Mouse (Mus musculus) gastrocnemius, postnatal 10 days (tissue): ENCODE results near the gene Swt1. TPM values are rescaled to one million over a fixed set of nuclear protein-coding genes. Genes with fewer than 3 reads are reported as not detected.
"Not testable (repeated sequence)": the region's sequence is repeated elsewhere in the genome, so short reads cannot be mapped to it uniquely, and the experiment has no call there.

Source experiments
- DNase-seq: peaks from one replicate; pipeline ENCODE4 v3.0.0; 2021; ENCODE audit warnings: mixed read lengths
- total RNA-seq, 2 experiments: library from RNA; stranded (reverse); gene quantifications; 2 replicates each; pipeline ENCODE4 v1.2.3; 2021

Swt1 gene
- total RNA-seq, 2 experiments from 2014 or later, result 6.2 to 8.6 TPM

DNA sequence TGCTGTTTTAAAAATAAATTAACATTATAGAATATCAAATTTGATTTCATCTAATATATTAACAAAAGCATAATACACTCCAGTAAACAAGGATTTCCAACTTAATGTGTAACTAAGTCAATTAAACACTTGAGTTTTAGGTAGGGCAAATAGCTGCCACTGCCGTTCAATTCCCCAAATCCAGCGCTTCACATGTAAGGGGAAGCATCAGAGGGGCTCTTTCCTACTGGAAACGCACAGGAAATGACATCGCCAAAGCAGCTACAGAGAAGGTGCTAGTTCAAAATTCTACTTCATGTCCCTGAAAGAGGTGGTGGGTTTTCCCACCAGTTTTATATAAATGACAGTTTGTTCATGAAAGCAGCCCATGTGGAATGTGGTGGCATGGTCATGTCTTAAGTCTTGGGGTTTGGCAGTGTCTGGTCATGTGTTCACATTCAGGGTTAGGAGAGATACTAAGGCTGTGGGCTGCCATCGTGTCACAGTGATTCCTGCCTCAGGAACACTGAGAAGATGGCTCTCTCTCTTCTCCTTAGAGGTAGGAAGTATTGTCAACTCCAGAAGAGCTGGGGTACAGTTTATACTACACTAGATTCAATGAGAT is 60.4 kb downstream of the Swt1 start:
- DNase-seq, result no peak

DNA sequence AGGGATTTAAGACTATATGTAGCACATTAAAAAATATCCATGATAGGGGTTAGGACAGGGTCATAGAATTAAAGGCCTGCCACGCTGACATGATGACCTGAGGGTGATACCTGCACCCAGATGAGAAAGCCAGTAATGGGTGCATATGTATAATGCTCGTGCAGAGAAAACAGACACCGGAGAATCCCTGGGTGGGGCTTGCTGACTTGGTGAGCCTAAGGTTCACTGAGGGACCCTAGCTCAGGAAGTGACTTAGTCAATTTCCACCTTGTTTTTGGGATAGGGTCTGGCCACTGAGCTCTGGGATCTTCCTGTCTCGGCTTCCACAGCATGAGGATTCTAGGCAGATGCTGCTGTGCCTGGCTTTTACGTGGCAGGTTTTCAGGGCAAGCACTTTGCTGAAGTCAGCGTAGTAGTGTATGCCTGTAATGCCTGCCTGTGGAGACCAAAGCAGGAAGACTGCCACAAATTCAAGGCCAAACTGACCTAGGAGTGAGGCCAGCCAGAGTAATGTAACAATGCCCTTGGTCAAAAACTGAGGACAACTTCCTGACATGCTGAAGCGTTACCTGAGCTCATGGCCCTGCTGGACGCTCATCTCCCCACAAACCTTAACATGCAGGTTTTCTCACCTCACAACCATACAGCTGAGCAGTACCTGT is 61.2 kb downstream of the Swt1 start:
- DNase-seq, result no peak

DNA sequence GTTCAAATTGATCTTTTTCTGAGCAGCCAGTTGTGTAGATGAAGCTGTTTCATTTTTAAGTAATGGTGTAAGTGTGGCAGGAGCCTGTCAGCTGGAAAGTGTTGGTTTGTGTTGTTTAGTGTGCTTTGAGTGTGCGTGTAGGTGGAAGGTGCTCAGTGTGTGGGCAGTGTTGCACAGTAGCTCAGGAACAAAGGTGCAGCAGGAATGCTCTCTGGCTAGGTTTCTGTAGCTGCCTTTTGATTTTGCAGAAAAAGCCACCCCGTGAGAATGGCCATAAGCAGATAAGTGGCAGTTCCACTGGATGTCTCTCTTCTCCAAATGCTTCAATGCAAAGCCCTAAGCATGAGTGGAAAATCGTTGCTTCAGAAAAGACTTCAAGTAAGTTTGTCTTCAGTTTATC is 68.9 kb downstream of the Swt1 start:
- no peak for DNase-seq

- no peak for DNase-seq
Observed at GRCm38 (mm10) chr1:151355994-151356393, 72.3 kb downstream of the Swt1 start.

DNA sequence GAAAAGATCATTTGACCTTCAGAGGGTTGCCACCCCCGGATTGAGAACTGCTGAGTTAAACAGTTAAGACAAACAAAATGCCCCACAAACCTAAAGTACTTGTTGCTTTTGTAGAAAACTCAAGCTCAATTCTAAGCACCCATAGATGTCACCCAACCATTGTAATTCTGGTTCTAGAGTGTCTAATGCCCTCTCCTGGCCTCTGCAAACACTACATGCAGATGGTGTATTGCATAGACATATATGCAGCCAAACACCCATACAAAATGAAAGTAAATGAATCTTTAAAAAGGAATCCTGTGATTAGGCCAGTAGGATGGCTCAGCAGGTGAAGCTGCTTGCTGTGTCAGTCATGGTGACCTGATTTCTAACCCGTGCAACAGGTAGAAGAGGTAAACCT is 75.3 kb downstream of the Swt1 start:
- no peak for DNase-seq

DNA sequence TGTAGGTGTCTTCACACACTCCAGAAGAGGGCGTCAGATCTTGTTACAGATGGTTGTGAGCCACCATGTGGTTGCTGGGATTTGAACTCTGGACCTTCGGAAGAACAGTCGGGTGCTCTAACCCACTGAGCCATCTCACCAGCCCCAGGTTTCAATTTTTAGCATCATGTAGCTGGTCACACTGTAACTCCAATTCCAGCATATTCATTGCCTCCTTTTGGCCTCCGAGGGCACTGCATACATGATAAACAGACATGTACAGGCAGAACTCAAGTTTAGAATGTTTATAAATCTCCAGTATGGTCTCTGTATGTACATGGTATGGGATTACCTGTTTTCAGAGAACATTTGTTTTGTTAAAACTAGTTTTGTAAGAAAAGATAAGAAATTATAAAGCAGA is 80.0 kb downstream of the Swt1 start:
- not testable (repeated sequence) for DNase-seq

- no peak for DNase-seq
Observed at GRCm38 (mm10) chr1:151346681-151347127, 81.6 kb downstream of the Swt1 start.

GRCm38 (mm10) chr1:151345863-151346195 is 82.4 kb downstream of the Swt1 start:
- DNase-seq, result no peak

- DNase-seq, result peak; percentile 96
Observed at GRCm38 (mm10) chr1:151345109-151345862, 83.0 kb downstream of the Swt1 start.

DNA sequence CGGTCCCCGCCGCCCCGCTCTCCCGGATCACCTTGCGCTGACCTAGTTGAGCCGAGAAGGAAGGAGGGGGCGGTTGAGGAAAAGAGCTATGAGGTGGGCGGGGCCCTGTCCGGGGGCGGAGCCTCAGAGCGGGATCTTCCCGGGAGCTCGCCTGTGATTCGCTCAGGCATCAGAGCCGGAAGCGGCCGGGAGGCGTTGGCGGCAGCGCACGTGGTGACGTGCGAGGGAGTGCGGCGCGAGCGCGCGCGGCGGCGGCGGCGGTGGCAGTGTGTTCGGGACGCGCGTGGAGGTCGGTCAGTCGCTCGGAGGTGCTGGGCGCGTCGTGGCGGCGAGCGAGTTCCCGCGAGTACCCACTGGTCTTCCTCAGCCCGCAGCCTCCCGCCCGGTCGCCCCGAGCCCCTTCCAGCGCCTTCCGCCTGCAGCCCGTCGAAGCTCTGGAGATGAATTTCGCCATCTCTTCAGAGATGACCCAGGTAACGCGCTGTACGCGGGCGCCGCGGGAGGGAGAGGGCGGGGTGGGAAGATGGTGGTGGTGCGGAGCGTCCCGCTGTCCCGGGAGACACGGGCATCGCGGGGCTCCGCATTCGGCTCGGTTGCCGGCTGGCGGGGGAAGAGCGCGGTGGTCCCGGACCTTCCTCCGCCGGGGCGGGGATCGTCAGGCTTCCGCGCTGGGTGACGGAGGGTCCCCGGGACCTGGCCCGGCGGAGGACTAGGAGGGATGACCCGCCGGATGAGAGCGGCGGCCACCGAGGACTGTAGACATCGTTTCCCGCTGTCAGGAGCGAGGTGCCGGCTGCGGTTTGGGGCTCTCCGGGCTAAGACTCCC is 83.8 kb downstream of the Swt1 start, which contains the start of gene Ivns1abp:
TSS of gene Ivns1abp (plus strand) at position 195 of the 826 bp plus-strand sequence.
- DNase-seq, result peak; percentile 97

DNA sequence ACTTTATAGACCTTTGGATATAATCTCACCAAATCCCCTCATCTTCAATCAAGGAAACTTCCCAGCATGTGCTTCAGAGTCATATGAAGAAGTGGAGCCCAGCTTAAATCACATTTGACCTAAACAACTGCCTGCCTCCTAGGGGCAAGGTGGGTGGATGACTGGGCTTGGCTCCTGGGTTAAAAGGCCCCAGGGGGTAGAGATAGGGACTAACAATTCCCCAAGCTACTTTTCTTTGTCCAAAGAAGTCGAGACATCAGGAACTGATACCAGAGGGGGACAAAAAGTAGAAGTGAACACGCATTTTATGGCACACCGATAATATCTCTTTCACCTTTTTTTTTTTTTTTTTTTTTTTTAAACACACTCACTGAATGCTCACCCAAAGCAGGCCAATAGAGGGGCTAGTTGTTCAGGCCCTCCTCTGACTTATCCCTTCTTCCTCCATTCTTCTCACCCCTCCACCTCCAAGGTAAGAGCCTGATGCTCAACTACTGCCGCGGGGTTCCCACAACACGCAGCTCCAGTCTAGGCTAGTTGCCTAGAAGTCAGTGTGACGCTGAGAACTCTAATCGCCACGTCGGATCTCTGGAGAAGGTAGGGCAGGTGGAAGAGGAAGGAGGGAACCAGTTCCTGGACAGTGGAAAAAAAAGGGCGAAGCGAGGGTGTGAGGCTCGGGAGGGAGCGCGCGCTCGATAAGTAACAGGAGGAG is 84.5 kb downstream of the Swt1 start:
- no peak for DNase-seq

- no peak for DNase-seq
Observed at GRCm38 (mm10) chr1:151342968-151343367, 85.3 kb downstream of the Swt1 start.

- no peak for DNase-seq
Observed at GRCm38 (mm10) chr1:151342311-151342710, 85.9 kb downstream of the Swt1 start.

DNA sequence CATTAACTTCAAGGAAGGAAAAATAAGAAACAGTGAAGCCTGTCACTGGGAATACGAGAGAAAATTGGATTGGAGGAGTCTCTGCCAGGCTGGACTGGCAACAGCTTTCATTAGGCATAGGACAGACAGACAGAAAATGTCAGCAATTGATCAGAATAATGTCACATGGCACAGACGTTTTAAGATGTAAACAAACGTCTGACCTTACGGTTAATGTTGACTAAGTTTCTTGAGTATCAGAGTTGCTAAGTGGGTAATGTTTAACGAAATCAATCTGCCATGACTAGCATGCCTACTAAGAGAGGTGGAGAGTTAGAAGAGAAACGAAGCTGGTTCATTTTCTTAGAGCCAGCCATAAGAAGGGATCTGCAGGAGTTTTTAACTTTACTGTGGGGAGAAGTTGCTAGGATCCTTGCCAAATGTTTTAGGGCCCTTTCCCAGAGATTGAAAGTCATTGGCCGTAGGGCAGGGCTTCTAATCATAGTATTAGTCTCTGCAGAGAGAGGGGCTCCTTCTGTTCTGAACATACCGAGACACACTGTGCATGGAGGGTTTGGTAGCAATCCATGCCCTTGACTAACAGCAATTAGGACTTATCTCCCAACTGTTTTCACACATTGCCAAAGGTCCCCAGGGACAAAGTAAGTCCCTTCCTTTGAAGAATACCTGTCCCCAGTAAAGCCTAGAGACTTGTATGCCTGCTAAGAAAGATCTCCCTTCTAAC is 86.8 kb downstream of the Swt1 start:
- DNase-seq, result no peak

DNA sequence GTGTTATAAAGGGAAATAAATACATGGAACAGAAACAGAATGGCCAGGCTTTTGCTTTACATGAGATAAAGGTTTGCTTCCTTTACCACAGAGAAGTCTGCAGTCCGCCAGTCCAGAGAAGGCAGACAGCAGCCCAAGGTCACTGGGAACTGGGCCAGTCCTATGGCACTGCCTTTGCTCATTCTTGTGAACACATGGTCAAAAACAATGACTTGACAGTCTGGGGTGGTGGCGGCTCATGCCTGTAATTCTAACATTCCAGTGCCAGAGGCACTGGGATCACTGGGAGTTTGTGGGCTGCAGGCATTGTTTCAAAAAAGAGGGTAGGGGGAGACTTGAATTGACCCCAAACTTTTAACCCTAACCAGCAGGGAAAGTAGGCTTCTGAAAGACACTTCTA is 89.3 kb downstream of the Swt1 start:
- no peak for DNase-seq

DNA sequence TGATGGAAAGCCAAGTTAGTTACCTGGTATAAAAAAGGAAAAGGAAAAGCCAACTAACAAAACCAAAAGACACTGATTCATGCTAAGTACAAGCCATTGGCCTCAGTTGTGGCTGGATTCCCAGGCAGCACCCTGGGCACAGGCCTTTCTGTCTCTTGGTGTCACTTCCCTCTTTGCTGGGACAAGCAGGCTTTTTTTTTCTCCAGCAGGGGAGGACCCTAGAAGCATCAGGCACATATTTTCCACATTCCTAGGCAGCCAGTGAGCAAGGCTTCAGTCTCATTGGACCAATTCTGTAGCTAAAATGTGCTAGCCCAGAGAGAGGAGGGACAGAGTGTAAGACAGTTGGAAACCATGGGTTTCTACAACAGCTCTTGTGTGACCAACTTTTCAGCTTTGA is 90.0 kb downstream of the Swt1 start:
- no peak for DNase-seq

GRCm38 (mm10) chr1:151332819-151333218 is 95.4 kb downstream of the Swt1 start:
- no peak for DNase-seq

GRCm38 (mm10) chr1:151329601-151330000 is 98.7 kb downstream of the Swt1 start:
- DNase-seq, result no peak

DNA sequence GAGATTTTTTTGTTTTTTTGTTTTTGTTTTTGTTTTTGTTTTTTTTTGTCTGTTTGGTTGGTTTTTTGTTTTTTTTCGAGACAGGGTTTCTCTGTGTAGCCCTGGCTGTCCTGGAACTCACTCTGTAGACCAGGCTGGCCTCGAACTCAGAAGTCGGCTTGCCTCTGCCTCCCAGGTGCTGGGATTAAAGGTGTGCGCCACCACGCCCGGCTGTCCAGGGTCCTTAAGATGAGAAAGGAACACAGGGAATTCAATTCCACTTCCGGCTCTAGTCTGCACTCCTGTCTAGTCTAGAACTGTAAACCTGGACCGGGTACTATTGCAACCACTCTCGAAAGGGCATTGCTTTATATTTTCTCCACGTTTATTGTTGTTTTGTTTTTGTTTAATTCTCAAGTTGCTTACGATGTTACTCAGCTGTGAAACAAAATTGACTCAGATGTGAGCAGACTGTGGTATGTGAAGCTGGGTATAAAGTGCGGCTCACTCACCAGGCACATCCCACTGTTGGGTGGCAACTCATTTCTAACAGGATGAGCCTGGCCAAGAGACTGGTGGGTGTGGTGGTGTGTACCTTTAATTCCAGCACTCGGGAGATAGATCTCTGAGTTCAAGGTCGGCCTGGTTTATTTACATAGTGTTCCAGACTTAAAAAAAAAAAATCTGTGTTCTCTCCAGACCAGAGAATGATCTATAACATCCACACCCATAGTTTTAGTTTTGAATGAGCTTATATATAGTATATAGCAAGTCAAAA is 99.7 kb downstream of the Swt1 start:
- DNase-seq, result no peak

DNA sequence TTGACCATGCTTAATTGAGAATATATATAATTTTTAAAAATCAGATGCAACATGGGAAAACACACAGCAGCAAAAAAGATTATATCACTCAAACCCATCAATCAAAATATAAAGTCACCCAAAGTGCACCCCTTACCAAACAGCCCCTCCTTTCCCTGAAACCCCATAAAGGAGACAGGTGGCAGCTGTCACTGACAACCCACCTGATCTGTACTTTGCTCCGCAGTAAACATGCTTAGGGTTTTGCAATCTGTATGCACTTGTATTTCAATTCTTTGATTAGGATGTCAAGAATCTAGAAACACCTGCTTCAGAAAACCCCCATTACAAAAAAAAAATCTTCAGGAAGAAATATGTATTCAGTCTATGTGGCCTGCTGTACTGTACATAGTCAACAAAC is 102.9 kb downstream of the Swt1 start:
- no peak for DNase-seq
